Mouse (Mus musculus) cerebellum, adult 8-10 months (tissue): ENCODE results near the gene Lefty1.
"Not testable (repeated sequence)": the region's sequence is repeated elsewhere in the genome, so short reads cannot be mapped to it uniquely, and the experiment has no call there.

Experiments
- DNase-seq: peaks from one replicate; pipeline ENCODE4 v3.0.0; 2022

Lefty1 gene

DNA sequence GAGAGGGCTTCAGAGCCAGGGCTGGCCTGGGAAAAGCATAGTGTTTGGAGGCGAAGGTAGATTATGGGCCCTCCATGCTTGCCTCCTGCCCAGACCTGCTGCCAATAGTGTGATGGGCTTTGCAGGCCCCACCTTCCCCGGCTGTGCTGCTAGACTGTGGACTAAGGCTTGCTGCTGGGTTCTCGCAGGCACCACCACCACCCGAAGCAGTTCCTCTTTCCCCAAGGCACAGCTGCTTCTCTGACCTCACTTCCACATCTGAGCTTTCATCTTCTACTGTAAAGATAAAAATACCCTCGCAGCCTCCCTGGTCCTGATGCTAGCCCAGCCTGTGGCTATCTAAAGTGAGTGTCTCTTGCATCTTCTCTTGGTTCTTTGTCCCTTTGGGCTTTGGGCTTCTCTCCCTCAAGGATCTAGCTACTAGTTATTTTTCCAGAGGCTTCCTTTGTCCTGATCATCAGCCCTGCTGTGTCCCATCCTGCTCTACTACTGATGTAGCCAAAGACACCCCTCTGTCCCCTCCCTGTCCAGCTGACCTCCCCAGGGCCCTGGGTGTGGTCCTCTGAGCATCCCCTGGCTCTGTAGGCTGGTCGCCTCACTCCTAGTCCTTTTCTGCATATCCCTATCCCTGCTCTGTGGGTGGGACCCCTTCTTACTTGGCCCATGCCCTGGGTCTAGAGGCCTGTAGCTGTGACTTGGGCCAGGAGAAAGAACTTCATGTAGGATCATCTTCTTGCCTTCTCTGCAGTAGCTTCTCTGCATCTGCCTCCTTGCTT is 12.4 kb upstream of the Lefty1 start:
- DNase-seq: no peak

DNA sequence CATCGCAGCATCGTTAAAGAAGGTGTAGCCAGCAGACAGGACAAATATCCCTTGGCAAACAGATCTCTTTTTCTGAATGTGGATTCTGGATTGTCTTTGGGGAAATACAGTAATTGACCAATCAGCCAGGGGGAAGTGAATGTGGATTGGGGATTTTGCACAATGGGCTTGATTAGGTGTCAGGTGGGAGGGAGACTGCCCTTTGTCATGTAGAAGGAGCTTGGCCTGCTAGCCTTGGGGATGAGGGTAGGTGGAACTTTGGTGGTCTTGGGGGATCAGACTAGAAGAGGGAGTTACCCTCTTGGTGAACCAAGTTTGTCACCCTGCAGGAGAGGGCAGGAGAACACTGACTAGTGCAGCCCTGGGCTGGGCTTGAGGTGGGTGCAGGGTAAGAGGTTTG is 10.1 kb upstream of the Lefty1 start:
- DNase-seq: no peak

DNA sequence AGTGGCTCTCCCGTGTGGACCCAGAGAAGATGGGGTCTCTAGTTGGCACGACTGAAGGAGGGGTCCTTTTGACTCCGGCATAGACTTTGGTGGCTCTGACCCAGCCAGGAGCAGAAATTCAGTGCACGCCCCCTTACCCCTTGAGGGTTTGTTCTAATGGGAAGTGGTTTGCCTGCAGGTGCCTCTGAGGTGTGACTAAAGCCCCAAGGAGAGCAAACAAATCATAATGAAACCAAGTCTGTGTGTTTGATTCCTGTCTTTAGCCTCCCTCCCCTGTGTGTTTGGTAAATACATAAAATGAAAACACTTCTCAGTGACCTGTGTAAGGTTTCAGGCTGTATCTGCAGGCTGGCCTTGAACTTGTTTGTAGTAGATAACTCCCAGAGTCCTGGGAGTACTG is 8.5 kb upstream of the Lefty1 start:
- no peak for DNase-seq

DNA sequence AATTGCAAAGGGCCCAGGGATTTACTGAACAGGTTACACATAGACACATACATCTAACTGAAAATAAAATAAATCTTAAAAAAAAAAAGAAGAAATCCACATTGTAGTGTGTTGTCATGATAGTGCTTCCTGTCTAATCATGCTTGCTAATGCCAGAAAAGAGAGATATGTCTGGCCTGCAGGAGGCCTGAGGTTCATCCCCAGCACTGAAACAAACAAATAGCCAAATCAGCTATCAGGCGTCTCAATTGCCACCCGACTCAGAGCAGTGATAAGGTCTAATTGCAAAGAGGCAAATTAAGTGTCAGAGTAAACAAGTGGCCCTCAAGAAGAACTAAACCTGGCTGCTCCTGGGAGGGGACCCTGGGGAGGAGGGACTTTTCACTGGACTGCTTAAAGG is 5.2 kb upstream of the Lefty1 start:
- DNase-seq: no peak

DNA sequence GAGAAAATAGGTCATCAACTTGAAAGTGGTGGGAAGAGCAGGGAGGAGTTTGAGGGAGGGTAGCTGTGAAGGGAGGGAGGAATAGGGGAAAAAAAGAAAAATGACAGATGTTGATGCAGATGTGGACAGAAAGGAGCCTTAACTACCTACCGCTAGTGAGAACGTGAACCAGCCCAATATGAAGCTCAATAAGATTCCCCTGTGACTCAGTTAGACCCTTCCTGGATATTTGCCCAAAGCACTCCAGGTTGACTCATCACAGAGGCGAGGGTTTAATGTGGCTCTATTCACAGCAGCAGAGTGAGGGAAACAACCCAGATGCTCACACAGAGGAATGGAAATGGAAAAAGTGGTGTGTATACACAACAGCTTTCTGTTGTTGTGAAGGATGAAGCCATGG is 3.7 kb upstream of the Lefty1 start:
- no peak for DNase-seq

DNA sequence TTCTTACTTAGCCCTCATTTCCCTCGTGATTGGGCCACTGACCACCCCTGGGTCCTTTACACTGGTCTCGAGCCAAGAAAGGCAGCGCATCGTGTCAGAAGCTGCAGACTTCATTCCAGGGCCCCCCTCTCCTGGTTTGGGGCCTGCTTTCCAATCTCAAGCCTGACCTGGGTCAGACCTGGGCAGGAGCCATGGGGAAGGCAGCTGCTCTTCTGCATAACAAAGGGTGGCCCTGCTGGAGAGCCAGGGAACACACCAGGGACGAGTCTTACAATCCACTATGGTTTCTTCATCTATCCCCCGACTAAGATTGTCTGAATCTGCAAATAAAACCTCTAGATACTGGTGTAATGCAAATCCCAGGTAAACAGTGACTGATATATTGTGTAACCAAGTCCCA is 1.2 kb upstream of the Lefty1 start:
- DNase-seq: no peak

DNA sequence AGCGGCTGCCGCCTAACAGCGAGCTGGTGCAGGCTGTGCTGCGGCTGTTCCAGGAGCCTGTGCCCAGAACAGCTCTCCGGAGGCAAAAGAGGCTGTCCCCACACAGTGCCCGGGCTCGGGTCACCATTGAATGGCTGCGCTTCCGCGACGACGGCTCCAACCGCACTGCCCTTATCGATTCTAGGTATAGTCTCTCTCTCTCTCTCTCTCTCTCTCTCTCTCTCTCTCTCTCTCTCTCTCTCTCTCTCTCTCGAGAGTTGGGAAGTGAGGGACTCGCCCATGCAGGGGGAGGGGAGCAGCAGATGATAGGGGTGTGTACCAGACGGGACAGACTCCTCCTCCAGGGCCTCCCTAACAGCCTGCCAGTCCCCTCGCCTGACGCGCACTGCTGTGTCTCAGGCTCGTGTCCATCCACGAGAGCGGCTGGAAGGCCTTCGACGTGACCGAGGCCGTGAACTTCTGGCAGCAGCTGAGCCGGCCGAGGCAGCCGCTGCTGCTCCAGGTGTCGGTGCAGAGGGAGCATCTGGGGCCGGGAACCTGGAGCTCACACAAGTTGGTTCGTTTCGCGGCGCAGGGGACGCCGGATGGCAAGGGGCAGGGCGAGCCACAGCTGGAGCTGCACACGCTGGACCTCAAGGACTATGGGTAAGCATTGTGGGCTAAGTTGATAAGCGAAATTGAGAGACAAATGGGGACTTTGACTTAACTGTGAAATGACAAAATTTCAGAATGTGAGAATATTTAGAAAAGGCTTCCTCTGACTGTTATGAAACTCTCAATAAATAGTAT is 2.0 kb downstream of the Lefty1 start:
- DNase-seq: not testable (repeated sequence)

DNA sequence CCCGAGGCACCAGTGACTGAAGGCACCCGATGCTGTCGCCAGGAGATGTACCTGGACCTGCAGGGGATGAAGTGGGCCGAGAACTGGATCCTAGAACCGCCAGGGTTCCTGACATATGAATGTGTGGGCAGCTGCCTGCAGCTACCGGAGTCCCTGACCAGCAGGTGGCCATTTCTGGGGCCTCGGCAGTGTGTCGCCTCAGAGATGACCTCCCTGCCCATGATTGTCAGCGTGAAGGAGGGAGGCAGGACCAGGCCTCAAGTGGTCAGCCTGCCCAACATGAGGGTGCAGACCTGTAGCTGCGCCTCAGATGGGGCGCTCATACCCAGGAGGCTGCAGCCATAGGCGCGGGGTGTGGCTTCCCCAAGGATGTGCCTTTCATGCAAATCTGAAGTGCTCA is 2.8 kb downstream of the Lefty1 start:
- DNase-seq: not testable (repeated sequence)

DNA sequence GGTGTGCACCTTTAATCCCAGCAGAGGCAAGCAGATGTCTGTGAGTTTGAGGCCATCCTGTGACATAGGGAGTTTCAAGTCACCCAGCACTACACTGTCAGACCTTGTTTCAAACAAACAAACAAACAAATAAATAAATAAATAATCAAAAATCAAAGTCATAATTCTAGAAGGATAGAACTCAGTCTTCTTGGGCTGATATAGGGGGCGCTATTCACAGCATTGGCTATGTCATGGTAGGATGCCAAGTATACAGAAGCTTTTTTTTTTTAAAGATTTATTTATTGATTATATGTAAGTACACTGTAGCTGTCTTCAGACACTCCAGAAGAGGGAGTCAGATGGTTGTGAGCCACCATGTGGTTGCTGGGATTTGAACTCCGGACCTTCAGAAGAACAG is 4.0 kb downstream of the Lefty1 start:
- DNase-seq: not testable (repeated sequence)

DNA sequence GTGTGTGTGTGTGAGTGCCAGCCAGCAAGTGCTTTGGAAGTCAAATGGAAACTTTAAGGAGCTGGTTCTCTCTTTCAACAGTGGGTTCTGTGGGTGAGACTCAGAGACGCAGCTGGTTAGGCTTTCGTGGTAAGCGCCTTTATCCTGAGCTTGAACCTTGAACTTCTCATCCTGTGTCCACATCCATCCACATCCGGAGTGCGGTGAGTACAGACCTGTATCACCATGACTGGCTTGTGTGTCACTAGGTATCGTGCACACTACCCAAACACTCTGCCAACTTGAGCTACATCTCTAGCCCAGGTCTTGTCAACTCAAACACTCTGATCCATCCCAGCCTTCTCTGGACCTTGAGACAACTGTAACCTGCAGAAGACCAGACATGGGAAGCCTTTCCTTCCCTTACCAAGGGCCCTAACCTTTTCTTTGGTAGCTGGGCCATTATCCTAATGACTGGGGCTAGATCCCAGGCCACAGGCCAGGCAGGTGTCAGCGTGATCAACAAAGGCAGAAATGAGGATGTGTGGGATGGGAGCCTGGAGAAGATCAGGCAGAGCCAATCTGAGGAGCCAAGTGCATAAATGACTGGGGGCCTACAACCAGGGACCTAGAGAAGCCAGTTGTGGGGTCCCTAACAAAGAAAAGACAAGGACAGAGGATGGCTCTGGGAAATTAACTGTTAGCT is 6.1 kb downstream of the Lefty1 start:
- no peak for DNase-seq

DNA sequence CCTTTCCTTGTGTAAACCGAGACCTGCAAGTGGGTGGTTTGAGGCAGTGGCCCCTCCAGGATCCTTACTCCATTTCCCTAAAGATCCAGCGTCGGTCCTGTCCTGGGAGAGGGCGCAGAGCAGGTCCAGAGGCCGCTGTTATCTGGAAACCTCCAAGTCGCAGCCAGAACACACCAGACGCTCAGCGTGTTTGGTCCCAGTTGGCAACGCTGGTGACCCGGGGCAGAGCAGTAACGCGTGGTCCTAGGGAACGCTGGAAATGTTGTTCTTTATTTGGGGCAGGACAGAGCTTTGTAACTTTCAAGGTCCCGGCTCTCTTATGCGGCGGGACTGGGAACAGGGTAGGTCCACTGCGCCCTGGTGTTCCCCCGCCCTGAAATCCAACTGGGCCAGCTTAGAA is 6.9 kb downstream of the Lefty1 start:
- DNase-seq: no peak

DNA sequence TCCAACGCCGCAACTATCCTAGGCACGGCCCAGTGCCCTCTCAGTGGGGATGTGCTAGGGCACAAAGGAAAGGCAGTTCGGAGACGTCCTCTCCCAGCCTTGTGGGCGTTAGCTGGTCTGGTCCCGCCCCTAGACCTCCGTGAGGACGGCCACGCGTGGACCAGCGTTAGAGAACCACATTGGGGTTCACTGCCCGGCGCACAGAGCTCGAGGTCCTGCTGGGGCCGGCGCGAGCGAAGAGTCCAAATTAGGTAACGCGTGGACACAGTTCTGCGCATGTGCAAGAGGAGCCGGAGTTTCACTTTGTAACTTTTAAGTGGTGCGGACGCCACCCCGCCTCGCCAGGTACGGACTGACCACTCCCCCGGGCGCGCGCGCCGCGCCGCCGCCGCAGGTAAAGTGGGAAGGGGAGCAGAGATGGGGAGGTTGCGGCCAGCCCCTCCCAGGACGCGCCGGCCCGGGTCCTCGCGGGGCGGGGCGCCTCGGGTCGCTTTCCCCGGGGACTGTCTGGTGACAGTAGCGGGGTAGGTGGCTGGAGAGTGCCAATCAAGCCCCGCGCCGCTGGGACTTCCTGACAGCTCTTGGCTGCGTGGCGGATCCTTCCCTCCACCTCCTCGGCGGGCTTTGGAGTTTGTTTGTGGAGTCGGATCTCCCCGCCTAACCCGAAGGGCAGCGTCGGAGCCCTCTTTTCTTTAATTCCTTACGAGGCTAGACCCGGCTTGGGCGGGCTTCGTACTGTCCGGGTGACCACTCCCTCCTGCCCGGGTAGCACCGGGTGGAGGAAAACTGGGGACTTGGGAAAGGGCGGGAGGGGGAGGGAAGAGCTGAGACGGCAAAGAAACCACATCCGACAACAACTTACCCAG is 7.6 kb downstream of the Lefty1 start, which contains the start of gene Tmem63a:
Gene Tmem63a (plus strand): TSS at position 179 of the 866 bp plus-strand sequence.
- DNase-seq: peak; percentile 11

DNA sequence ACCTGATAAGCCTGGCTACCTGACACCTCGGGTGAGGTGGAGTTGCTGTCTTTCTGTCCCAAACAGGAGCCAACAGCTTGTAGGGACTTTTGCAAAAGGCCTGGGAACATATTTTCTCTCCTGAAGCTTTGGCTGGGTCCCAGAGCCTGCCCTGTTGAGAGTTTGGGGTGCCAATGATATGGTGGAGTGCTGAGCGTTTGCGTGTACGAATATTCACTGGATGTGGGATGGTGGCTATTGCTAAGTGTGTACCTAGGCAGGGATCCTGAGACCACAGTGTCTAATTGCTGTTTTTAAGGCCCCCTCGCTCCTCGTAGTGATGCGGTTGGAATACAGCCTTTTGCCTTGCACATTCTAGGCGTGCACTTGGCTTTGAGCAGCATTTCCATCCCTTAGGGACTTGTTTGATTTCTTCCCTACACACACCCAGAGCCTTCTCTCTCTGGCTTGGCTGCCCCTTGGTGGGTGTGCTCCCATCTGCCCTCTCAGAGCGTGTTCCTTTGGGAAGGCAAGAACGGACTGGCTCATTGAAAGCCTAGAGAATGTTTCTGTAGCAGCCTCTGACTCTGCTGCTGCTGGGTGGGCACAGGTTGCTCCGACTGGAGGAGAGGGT is 8.3 kb downstream of the Lefty1 start:
- DNase-seq: no peak

DNA sequence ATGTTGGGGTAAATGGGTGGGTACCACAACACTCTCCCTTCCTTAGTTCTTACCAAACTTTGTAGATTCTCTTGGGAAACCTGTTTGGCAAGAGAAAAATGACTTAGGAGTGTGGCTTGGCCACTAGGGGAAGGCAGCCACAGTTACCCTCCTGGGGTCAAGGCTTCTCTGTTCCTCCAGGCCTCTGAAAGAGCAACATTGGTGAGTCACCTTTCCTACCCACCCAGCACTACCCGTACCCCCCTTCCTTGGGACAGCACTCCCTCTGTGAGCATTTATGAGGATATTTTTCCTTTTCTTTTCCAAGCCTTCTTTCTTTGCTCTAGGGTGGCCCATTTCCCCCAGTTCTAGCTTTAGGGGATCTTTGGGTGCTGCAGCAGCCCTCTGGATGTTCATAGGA is 9.1 kb downstream of the Lefty1 start:
- no peak for DNase-seq

DNA sequence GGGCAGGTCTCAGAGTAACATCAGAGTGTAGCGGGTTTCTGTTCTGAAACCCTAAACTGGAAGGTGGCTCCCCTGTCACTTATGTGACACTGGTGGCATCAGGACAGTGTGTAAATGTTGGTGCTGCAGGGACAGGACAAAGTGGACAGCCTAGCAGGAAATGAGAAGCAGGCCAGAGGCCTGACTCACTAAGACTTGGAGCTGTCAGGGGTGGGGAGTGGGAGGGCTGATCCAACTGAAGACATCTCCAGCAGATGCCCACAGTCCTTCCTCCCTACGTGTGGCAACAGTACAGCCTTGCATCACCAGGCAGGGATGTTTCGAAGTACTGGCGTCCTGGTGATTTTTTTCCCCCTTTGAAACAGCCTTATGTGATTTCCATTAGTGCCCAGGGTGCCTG is 9.7 kb downstream of the Lefty1 start:
- DNase-seq: no peak

DNA sequence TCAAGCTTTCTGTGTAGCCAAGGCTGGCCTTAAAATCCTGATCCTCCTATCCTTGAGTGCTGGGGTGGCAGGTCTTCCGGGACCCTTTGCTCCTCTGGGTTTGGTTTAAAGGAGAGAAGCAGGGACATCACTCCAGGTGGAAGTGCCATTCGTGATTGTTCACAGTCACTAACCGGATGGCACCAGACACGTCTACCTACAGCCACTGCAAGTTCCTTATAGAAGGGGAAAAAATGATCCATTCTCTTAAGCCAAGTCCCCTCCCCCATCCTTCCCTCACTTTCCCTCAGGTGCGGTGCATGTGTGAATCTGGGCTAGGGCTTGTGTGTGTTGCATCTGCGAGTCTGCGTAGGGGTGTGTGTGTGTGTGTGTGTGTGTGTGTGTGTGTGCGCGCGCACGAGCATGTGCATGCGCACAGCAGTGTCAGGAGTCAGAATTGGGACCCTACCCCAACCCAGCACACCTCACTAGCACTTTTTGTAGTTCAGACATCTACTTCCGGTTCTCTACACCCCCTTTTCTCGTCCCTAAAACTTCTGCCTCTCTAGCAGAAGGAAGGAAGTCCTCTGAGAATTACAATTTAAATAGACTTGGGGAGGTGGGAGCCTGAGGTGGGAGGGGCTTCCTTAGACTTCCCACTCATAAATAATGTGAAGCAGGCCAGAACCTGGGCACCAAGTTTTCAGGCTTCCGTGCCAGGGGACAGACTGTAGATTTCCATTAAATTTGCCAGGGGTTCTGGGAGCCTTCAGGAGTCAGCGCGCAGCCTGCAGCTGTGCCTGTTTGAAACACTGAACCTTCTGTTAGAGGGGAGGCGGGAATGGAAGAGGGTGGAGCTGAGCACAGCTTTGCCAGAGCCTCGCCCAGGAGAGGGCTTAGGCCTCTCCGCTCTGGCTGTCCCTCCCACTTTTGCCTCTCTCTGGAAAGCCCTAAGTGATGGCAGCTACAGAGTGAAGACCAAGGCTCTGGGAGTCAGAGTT is 10.5 kb downstream of the Lefty1 start:
- no peak for DNase-seq

DNA sequence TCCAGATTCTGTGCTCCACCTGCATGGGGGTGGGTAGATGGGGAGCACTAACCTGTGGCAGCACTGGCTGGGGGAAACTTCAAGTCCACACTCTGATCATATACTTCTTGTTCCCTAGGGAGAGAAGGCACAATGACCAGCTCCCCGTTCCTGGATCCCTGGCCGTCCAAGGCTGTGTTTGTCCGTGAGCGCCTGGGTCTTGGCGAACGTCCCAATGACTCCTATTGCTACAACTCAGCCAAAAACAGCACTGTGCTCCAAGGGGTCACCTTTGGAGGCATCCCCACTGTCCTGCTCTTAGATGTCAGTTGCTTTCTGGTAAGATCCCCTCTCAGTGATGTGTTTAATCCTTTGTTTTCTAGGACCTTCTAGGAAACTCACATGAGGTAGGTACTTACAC is 11.6 kb downstream of the Lefty1 start:
- DNase-seq: no peak

DNA sequence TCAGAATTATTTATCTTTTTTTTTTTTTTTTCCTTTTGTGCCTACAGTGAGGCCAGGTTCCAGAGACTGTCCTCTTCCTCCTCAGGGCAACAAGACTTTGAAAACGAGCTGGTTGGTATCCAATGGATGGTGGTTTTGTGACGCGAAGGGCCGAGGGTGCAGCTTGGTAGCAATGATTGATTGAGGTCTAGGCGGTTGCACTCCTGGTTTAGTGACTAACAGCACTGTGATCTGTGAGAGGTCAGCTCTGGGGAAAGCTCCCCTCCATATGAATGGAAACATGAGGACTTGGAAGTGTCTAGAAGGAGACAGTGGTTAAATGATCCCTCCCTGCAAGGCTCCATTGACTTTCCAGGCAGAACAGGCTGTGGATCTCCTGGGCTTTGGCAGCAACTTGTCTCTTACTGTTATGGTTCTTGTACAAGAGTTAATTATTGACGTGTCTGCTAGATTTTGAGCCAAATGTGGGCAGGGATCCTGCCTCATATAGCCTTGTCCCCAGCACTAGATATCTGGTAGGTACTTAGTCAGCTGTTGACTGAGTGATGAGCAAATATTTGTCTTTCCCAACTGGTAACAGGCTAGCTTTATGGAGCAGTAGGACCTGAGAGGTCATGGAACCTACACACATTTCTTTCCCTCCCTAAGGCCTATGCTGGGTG is 17.4 kb downstream of the Lefty1 start:
- DNase-seq: no peak

DNA sequence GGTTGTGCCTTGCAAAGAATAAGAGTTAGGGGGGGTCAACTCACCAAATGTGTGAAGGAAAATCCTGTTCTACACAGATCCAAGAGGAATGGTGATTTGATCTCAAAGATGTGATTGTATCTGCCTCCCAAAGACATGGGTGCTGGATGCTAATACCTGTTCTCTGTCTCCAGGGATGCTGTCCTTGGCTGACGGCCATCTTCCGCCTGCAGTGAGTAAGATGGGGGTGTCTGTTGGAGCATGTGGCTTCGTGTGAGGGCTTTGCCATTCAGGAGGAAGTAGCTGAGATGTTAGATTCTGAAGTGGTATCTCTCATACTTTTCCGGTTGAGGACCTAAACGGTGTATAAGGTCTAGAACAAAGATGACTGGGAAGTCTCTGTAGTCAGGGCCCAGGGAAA is 18.0 kb downstream of the Lefty1 start:
- DNase-seq: no peak

DNA sequence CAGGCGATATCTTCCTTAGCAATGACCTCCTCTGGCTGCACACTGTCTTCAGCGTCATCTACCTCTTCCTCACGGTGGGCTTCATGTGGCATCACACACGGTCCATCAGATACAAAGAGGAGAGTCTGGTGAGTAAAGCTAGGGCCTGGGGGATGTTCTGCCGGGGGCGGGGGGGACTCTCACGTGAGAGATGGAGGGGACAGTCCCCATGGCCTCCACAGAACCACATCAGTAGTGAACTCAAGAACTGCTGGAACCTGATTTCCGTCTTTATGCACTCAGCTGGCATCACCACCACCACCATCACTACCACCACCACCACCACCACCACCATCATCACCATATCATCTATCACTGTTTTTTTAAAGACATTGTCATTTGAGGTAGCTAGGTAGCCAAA is 21.6 kb downstream of the Lefty1 start:
- DNase-seq: no peak

DNA sequence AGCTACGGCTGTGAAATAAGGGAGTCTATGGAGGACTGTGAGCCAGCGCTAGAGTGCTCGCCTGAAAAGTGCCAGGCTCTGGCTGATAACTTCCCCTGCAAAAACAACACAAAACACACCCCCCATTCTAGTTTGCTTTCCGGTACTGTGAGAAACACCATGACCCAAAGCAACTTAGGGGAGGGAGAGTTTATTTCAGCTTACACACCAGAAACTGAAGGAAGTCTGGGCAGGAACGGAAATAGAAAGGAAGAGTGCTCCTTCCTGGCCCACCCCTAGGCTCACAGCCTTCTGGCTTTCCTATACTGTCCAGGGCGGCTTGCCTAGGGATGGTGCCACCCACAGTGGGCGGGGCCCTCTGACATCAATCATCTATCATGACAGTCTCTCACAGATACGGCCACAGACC is 22.2 kb downstream of the Lefty1 start:
- no peak for DNase-seq
